Mouse (Mus musculus): Measurements from ENCODE around the gene Sfn.

Gene Sfn

GRCm38 (mm10) chr4:133577983-133578382 lies 24.0 kb downstream of the Sfn start:
- no peak for DNase-seq (ENCODE audit: low spot score)

DNA sequence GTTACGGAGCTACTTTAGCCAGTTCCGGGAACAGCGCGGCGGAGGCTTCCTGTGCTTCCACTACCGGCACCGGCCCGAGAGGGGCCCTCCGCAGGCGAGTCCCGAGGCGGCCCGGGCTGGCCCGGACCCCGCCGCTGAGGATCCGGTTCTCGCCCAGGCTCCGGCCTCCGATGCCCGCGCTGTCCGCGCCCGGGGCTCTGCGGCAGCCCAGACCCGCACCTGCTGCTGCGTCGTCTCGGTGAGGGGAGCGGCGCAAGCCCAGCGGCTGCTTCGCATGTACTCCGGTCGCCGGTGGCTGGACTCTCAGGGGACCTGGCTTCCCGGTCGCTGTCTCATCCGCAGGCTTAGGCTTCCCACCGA lies 27.1 kb downstream of the Sfn start:
- no peak for DNase-seq (ENCODE audit: low spot score)

DNA sequence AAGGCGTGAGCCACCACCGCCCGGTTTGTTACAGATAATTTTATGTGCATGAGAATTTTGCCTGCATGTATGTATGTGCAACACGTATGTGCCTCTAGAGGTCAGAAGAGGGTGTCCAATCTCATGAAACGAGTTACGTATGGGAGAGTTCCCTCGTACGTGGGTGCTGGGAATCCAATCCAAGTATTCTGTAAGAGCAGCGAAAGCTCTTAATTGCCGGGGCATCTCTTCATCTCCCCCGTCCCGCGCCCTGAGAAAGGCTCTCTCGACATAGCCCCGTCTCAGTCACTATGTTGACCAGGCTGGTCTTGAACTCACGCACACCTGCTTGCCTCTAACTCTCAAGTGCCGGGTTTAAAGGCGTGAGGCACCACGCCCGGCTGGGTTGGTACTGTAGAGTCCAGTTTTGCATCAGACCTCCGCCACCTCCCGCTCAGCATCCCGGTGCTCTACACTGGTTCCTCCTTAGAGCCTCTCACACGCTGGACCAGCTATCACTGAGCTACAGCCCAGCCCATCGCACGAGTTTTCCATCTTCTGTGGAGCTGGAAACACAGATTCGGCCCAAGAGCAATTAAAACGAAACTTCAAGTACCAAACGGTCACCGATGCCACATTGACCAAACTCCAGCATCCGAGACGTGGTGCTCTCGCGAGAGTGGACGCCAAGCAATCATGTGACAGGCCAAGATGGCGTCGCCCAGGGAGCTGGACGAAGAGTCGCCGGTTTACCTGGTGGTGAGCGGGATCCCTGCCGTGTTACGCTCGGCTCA lies 27.7 kb downstream of the Sfn start, which contains the start of gene Gpatch3:
Gene Gpatch3 (plus strand): TSS at position 676 of the 773 bp plus-strand sequence.
- DNase-seq (ENCODE audit: low spot score) = peak; percentile 78

DNA sequence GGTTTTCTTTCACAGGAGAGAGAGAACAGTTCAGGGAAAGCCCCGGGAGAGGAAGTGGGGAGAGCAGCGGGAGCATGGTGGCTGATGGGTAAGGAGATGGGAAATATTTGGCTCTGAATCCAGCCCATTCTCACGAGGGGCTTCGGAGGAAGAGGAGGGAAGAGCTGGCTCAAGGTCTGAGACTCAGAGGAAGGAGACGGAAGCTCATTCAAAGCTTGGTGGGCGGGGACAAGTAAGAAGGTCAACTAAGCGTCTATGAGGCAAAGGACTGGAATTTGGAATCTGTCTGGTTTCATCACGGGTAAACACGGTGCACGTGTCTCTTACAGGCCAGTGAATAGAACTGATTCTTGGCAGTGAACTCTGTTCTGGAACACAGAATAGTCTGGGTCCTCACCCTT lies 31.9 kb downstream of the Sfn start:
- no peak for DNase-seq (ENCODE audit: low spot score)

DNA sequence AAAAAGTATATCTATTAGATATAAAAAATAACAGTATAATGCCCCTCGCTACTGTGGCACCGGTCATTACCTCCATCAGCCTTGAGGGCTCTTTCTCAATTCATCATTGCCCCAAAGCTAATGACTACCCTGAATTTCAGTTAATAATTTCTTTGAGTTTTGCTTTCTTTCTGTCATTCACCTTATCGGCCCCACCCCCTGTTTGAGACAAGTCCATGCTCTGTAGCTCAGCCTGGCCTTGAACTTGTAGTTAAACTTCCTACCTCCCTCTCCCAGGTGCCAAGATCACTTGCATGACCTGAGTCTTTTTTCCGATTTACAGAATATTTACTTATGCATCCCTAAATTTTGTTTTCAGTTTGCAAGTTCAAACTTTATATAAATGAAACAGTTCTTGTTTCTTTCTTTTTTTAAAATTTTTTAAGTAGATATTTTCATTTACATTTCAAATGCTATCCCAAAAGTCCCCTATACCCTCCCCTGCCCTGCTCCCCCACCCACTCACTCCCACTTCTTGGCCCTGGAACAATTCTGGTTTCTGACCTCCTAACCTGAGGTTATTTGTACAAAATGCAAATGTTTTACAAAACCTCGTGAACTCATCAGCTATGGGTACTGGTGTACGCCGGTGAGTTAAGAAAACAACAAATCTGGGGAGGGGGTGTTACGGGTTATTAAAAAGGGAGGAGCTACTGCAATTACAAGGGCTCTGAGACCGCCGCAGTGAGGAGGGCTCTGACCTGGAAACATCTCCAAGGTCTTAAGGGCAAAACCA lies 32.5 kb downstream of the Sfn start:
- no peak for DNase-seq (ENCODE audit: low spot score)

- DNase-seq (ENCODE audit: low spot score) = no peak
Measured at GRCm38 (mm10) chr4:133567251-133567650, 34.7 kb downstream of the Sfn start.

GRCm38 (mm10) chr4:133563123-133563571 lies 38.8 kb downstream of the Sfn start:
- no peak for DNase-seq (ENCODE audit: low spot score)

DNA sequence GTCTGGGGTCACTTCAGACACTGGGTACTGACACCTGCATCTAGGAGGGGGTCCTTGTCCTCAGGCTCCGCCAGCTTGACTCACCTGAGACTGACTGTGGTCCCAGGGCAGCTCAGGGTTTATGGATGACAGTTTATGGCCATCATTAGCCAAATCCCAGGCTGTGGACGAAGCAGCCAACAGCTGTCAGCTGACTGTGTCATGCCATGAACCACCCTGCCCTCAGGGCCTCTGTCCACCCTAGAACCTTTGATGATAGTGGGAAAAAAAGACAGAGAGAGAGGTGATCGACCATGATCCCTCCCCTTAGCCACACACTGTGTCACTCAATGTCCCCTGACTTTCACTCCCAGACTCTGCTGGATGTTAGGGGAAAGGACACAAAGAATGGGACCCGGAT lies 40.3 kb downstream of the Sfn start:
- no peak for DNase-seq (ENCODE audit: low spot score)

DNA sequence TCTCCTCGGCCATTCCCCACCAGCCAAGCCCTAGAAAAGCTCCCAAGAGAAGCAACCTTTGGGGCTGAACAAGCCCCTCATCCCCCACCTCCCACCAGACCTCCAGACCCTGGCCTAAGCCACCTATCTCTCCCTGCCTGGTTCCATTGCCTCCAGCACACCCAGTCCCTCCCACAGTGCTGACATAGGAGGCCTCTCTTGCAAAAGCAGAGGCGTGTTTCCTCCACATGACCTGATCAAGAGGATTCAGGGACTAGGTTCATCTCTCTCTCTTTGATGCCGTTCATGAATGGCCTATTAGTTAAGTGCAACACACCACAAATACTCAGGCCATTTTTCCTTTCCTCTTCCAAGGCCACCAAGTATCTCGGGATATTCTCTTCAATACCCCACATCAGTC lies 42.1 kb downstream of the Sfn start:
- DNase-seq (ENCODE audit: low spot score) = no peak

GRCm38 (mm10) chr4:133557041-133557717 lies 44.8 kb downstream of the Sfn start:
- no peak for DNase-seq (ENCODE audit: low spot score)

- no peak for DNase-seq (ENCODE audit: low spot score)
Measured at GRCm38 (mm10) chr4:133553448-133554330, 48.3 kb downstream of the Sfn start.

GRCm38 (mm10) chr4:133552768-133553447 lies 49.1 kb downstream of the Sfn start, which contains the start of gene Nr0b2:
TSS of gene Nr0b2 (plus strand) at chr4:133553376.
- DNase-seq (ENCODE audit: low spot score) = no peak

- DNase-seq (ENCODE audit: low spot score) = no peak
Measured at GRCm38 (mm10) chr4:133552029-133552428, 49.9 kb downstream of the Sfn start.
